Mouse (Mus musculus) ES-Bruce4 (cell line): ENCODE results near the gene Krtcap2.

Experiments used
- CTCF ChIP-seq: IDR thresholded peaks from one replicate; pipeline ENCODE4 v1.8.1; 2011; ENCODE audit warnings: low read depth, low read length
- POLR2A ChIP-seq: IDR thresholded peaks from one replicate; pipeline ENCODE4 v1.8.1; 2011; ENCODE audit warnings: low read length; ENCODE audit not compliant: insufficient read depth

GRCm38 (mm10) chr3:89284261-89284660 lies 38.5 kb downstream of the Krtcap2 start:
- no peak for TF ChIP-seq CTCF
- no peak for TF ChIP-seq POLR2A
